Mouse (Mus musculus): ENCODE data around the gene Mlxipl. TPM values are rescaled to one million over a fixed set of nuclear protein-coding genes. Genes with fewer than 3 reads are reported as not detected.

The Mlxipl gene
- polyA plus RNA-seq, 1 experiment, result 304 TPM

DNA sequence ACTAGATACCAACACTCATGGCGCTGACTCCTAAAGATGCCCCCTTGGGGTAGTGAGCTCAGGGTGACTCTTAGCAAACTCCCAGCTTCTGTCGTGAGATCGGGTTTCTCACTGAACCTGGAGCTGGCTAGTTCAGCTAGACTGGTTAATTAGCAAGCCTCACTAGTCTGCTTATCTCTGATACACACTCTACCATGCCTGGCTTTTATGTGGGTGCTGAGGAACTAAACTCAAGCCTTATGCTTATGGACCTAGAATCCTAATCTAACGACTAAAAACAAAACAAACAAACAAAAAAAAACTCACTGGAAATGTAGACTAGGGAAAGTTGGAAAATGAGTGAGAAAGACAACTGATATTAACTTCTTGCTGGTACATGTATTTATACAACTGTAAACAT lies 54.8 kb downstream of the Mlxipl start:
- no peaks in the 10 kb centered on the region for H3K27me3 ChIP-seq (ENCODE audit: control insufficient read depth, insufficient read depth, low read length)
- no peak overlapping the region for H3K27ac ChIP-seq (ENCODE audit: insufficient read depth, low read depth, low read length)
- no peak overlapping the region for H3K4me3 ChIP-seq (ENCODE audit: low read depth, low read length)
- 66% methylated on average over 4 of the region's 4 CpGs for WGBS
- H3K4me1 ChIP-seq (ENCODE audit: control insufficient read depth, insufficient read depth, insufficient read length, low read length), result no peaks in the 10 kb centered on the region
- TF ChIP-seq CTCF (IDR thresholded peaks at IDR 0.05; ENCODE audit: extremely low read depth, insufficient read length, insufficient replicate concordance, low read depth, low read length) (no peak), POLR2A (IDR thresholded peaks at IDR 0.05; ENCODE audit: low read depth, low read length) (no peak)
- no peaks in the 10 kb centered on the region for H3K36me3 ChIP-seq (ENCODE audit: control insufficient read depth, insufficient read depth, low read length)

DNA sequence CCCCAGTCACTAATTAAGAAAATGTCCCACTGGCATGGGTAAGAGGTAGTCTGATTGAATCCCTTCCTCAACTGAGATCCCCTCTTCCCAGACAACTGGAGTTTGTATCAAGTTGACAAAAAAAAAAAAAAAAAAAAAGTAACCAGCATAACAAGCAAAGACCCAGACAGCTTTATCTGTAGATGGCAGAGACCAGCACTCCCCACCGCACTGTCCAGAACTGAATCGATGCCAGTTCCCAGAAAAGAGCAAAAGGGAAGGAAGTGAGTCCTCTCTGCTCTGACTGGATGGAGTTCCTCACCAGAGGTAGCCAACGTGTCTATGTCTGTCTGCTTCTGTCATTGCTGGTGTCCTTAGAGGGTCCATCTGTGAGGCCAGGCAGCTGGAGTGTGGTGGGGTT lies 55.8 kb downstream of the Mlxipl start:
- Histone ChIP-seq H3K36me3 (ENCODE audit: control insufficient read depth, insufficient read depth, low read length) (no peaks in the 10 kb centered on the region), H3K4me3 (ENCODE audit: low read depth, low read length) (no peak overlapping the region), H3K4me1 (ENCODE audit: control insufficient read depth, insufficient read depth, insufficient read length, low read length) (peaks cover 2% of the 10 kb centered on the region; the same call in 1 of the 2 replicates), H3K27ac (ENCODE audit: insufficient read depth, low read depth, low read length) (no peak overlapping the region), H3K27me3 (ENCODE audit: control insufficient read depth, insufficient read depth, low read length) (no peaks in the 10 kb centered on the region)
- WGBS, result 77% methylated on average over 3 of the region's 3 CpGs
- no peak for TF ChIP-seq POLR2A (IDR thresholded peaks at IDR 0.05; ENCODE audit: low read depth, low read length)
- TF ChIP-seq CTCF (IDR thresholded peaks at IDR 0.05; ENCODE audit: extremely low read depth, insufficient read length, insufficient replicate concordance, low read depth, low read length), result no peak

GRCm38 (mm10) chr5:135145955-135146354 lies 56.3 kb downstream of the Mlxipl start:
- Histone ChIP-seq H3K27me3 (ENCODE audit: control insufficient read depth, insufficient read depth, low read length) (no peaks in the 10 kb centered on the region), H3K4me3 (ENCODE audit: low read depth, low read length) (no peak overlapping the region), H3K27ac (ENCODE audit: insufficient read depth, low read depth, low read length) (no peak overlapping the region), H3K4me1 (ENCODE audit: control insufficient read depth, insufficient read depth, insufficient read length, low read length) (peaks cover 2% of the 10 kb centered on the region; the same call in 1 of the 2 replicates), H3K36me3 (ENCODE audit: control insufficient read depth, insufficient read depth, low read length) (no peaks in the 10 kb centered on the region)
- no peak for TF ChIP-seq POLR2A (IDR thresholded peaks at IDR 0.05; ENCODE audit: low read depth, low read length)
- no peak for TF ChIP-seq CTCF (IDR thresholded peaks at IDR 0.05; ENCODE audit: extremely low read depth, insufficient read length, insufficient replicate concordance, low read depth, low read length)

DNA sequence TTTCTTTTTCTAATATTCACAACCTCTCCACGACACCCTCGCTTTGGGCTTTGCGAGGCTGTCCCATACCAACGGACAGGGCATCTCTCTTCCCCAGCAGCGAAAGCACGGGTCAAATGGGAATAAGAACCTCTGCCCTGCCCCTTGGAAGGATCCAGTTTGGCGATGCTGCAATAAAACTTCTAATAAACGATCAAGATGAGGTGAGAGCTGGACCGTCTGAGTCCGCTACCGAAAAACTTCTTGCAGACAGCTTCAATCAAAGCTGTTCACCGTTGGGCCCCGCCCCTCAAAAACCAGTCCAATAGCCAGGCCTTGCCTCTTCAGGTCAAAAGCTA lies 59.0 kb downstream of the Mlxipl start:
- no peaks in the 10 kb centered on the region for H3K27me3 ChIP-seq (ENCODE audit: control insufficient read depth, insufficient read depth, low read length)
- peaks cover 2% of the 10 kb centered on the region; the same call in 1 of the 2 replicates for H3K4me1 ChIP-seq (ENCODE audit: control insufficient read depth, insufficient read depth, insufficient read length, low read length)
- TF ChIP-seq POLR2A (IDR thresholded peaks at IDR 0.05; ENCODE audit: low read depth, low read length), result no peak
- TF ChIP-seq CTCF (IDR thresholded peaks at IDR 0.05; ENCODE audit: extremely low read depth, insufficient read length, insufficient replicate concordance, low read depth, low read length), result no peak; the same call in 1 of the 2 replicates
- H3K27ac ChIP-seq (ENCODE audit: insufficient read depth, low read depth, low read length), result peak overlapping the region; percentile 36; the same call in 1 of the 2 replicates
- peaks cover 5% of the 10 kb centered on the region for H3K36me3 ChIP-seq (ENCODE audit: control insufficient read depth, insufficient read depth, low read length)
- peak overlapping the region; percentile 74 for H3K4me3 ChIP-seq (ENCODE audit: low read depth, low read length)
- WGBS, result under 1% methylated on average over 13 of the region's 13 CpGs

DNA sequence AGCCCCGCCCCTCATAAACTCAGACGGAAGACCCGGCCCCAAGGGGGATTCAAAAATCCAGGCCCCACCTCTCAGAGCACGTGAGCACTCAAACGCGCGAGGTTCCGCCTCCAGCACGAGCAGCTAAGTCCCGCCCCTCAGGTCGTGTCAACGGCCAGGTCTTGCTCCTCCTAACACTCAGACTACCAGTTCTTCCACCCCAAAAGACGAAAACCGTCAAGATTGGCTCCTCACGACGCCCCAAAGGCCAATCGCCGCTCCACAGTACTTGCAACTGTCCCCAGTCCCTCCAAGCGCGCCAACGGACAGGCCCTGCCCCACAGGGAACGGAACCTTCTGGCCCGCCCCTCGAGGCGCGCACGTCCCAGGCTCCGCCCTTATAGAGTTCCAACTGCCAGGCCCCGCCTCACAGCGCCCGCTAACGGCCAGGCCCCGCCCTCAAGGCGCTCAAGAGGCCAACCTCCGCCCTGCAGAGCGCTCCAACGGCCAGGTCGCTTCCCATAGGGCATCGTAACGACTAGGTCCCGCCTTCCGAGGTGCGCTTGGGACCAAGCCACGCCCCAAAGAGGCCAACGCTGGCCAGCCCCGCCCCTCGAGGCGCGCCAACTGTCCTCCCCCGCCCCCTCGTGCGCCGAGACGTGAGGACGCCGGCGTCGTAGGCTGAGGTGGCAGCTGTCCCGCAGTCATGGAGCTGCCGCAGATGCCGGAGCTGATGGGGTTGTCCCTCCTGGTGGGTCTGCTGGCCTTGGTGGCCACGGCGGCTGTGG lies 59.5 kb downstream of the Mlxipl start, which contains the start of gene Tbl2:
Tbl2 (plus strand) TSS at position 605 of the 767 bp plus-strand sequence.
- H3K36me3 ChIP-seq (ENCODE audit: control insufficient read depth, insufficient read depth, low read length), result peaks cover 8% of the 10 kb centered on the region
- peaks cover 2% of the 10 kb centered on the region; the same call in 1 of the 2 replicates for H3K4me1 ChIP-seq (ENCODE audit: control insufficient read depth, insufficient read depth, insufficient read length, low read length)
- no peak for TF ChIP-seq CTCF (IDR thresholded peaks at IDR 0.05; ENCODE audit: extremely low read depth, insufficient read length, insufficient replicate concordance, low read depth, low read length)
- peak; percentile 58 for TF ChIP-seq POLR2A (IDR thresholded peaks at IDR 0.05; ENCODE audit: low read depth, low read length)
- H3K4me3 ChIP-seq (ENCODE audit: low read depth, low read length), result peak within 1 kb of the TSS; percentile 92
- WGBS, result under 1% methylated on average over 63 of the region's 63 CpGs
- peak within 1 kb of the TSS; percentile 95 for H3K27ac ChIP-seq (ENCODE audit: insufficient read depth, low read depth, low read length)
- H3K27me3 ChIP-seq (ENCODE audit: control insufficient read depth, insufficient read depth, low read length), result no peaks in the 10 kb centered on the region

DNA sequence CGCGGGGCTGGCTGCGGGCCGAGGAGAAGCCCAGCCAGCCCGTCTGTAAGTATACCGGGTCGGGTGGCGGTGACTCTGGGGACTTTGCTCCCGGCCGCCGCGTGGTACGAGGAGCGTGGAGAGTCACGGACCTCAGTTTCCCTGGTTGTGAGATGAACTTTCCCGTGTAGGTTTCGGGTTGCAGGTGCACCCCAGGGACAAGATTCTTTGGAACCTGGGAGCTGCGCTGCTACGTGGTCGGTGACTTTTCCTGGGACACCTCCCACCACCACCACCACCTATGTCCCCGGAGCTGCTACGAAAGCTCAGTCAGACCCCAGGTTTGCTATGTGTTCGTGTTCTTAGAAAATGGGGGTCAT lies 60.1 kb downstream of the Mlxipl start:
- Histone ChIP-seq H3K4me3 (ENCODE audit: low read depth, low read length) (peak overlapping the region; percentile 92), H3K27me3 (ENCODE audit: control insufficient read depth, insufficient read depth, low read length) (no peaks in the 10 kb centered on the region), H3K27ac (ENCODE audit: insufficient read depth, low read depth, low read length) (peak overlapping the region; percentile 44; the same call in 1 of the 2 replicates), H3K4me1 (ENCODE audit: control insufficient read depth, insufficient read depth, insufficient read length, low read length) (peaks cover 2% of the 10 kb centered on the region; the same call in 1 of the 2 replicates), H3K36me3 (ENCODE audit: control insufficient read depth, insufficient read depth, low read length) (peaks cover 12% of the 10 kb centered on the region)
- whole genome bisulfite sequencing, result under 1% methylated on average over 23 of the region's 23 CpGs
- no peak for TF ChIP-seq CTCF (IDR thresholded peaks at IDR 0.05; ENCODE audit: extremely low read depth, insufficient read length, insufficient replicate concordance, low read depth, low read length)
- TF ChIP-seq POLR2A (IDR thresholded peaks at IDR 0.05; ENCODE audit: low read depth, low read length), result no peak

DNA sequence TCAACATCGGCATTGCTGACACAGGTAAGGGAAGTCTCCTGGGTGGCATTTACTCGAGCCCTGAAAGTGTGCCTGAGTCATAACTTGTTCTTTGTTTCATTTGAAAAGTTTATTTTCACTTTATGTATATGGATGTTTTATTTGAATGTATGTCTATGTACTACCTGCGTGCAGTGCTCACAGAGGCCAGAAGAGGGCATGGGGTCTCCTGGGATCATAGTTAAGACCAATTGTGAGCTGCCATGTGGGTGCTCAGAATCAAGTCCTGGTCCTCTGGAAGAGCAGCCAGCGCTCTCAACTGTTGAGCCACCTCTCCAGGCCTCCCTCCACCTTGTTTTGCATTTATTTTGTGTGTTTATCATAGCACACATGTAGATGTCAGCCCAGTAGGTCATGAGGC lies 66.8 kb downstream of the Mlxipl start:
- Histone ChIP-seq H3K4me3 (ENCODE audit: low read depth, low read length) (no peak overlapping the region), H3K4me1 (ENCODE audit: control insufficient read depth, insufficient read depth, insufficient read length, low read length) (no peaks in the 10 kb centered on the region), H3K27ac (ENCODE audit: insufficient read depth, low read depth, low read length) (no peak overlapping the region), H3K36me3 (ENCODE audit: control insufficient read depth, insufficient read depth, low read length) (peaks cover 64% of the 10 kb centered on the region), H3K27me3 (ENCODE audit: control insufficient read depth, insufficient read depth, low read length) (no peaks in the 10 kb centered on the region)
- 98% methylated on average over 4 of the region's 4 CpGs for WGBS
- TF ChIP-seq POLR2A (IDR thresholded peaks at IDR 0.05; ENCODE audit: low read depth, low read length) (no peak), CTCF (IDR thresholded peaks at IDR 0.05; ENCODE audit: extremely low read depth, insufficient read length, insufficient replicate concordance, low read depth, low read length) (no peak)
